In the genomic region with DNA sequence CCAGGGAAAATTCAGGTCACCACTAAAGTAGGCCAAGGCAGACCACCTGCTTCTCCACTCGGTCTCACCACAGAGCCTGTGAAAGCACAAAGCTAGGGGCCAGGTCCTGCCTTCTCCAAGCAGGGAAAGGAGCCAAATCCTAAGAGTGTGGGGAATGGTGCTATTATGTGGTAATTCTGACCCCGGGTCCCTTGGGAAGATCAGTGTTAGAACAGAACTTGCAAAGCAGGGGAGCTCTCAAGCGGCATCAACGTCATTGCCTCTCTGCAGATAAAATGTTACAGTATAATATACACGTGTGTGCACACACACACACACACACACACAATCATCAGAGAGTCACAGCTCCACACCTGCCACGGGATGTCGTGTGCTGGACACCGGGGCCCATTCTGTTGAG, we compare ENCODE assay signal across 25 mouse cellular contexts.
"Had no signal": no experiment of that assay in that cellular context is flagged by ENCODE, and none has a peak within 500 bp of the region (broad histone marks: within the 10 kb centered on the region; RNA-seq: fewer than 3 reads in every experiment).

No protein-coding gene starts in this region.

- DNase-seq: gastrocnemius, postnatal 14 days; gastrocnemius, postnatal 36 days; heart, adult 11 months; heart, adult 2 months; heart, postnatal 14 days; heart, postnatal 36 days; kidney, adult 18-20 months; kidney, adult 8-10 months; kidney, postnatal 10 days; kidney, postnatal 4 days; liver; liver, embryonic 13.5 days had no signal

- H3K4me2 ChIP-seq: heart, embryonic 11.5 days; heart, embryonic 13.5 days; heart, embryonic 15.5 days; hindbrain, embryonic 14.5 days; intestine, embryonic 15.5 days; limb, embryonic 12.5 days; liver, embryonic 11.5 days; liver, embryonic 13.5 days had no signal

- H3K9me3 ChIP-seq: heart, embryonic 13.5 days; heart, embryonic 15.5 days; intestine, embryonic 15.5 days; limb, embryonic 10.5 days; limb, embryonic 12.5 days; liver, embryonic 13.5 days had no signal

- H3K27me3 ChIP-seq: heart, embryonic 13.5 days; heart, embryonic 15.5 days; intestine, embryonic 15.5 days; limb, embryonic 12.5 days; liver, embryonic 13.5 days had no signal

- H3K27ac ChIP-seq: heart, adult 2 months; heart, embryonic 15.5 days; hindbrain, embryonic 14.5 days; intestine, embryonic 15.5 days; layer of hippocampus, adult 2 months; left cerebral cortex, adult 2 months; limb, embryonic 10.5 days; limb, embryonic 12.5 days; liver, embryonic 13.5 days had no signal

- H3K4me3 ChIP-seq: heart, adult 2 months; heart, embryonic 13.5 days; heart, embryonic 15.5 days; intestine, embryonic 15.5 days; layer of hippocampus, adult 2 months; left cerebral cortex, adult 2 months; limb, embryonic 10.5 days; limb, embryonic 12.5 days; liver, embryonic 13.5 days had no signal

- H3K4me1 ChIP-seq: intestine, embryonic 15.5 days; limb, embryonic 12.5 days had no signal

- ATAC-seq: hindbrain, embryonic 16.5 days; inflammation-experienced regulatory T-cells, adult 6 months; intestine, embryonic 15.5 days; intestine, postnatal 0 days had no signal

- H3K9ac ChIP-seq: heart, embryonic 13.5 days; heart, embryonic 15.5 days; hindbrain, embryonic 14.5 days; intestine, embryonic 15.5 days; limb, embryonic 12.5 days; liver, embryonic 13.5 days had no signal

- H3K36me3 ChIP-seq: intestine, embryonic 15.5 days had no signal
